Mouse (Mus musculus): ENCODE data around the gene Ncoa3.

The Ncoa3 gene

GRCm38 (mm10) chr2:166062431-166062830, 70.0 kb downstream of the Ncoa3 start:
- in situ Hi-C loops (cut with MboI, MseI), result no loop called here

GRCm38 (mm10) chr2:166066434-166066833, 74.0 kb downstream of the Ncoa3 start:
- in situ Hi-C loops (cut with MboI, MseI), result no loop called here

GRCm38 (mm10) chr2:166068261-166068660, 75.8 kb downstream of the Ncoa3 start:
- in situ Hi-C loops (cut with MboI, MseI), result no loop called here

DNA sequence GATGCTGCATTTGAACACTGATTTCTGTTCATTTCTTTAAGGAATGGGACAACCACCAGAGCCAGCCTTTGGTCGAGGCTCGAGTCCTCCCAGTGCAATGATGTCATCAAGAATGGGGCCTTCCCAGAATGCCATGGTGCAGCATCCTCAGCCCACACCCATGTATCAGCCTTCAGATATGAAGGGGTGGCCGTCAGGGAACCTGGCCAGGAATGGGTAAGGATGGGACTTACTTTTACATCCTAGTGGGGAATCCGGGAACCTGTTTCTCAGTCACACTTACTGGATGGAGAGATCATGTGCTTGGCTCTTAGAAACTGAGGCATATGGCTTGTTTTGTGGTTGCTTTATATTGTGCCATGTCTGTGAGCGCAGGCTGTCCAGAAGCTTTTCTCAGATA, 76.7 kb downstream of the Ncoa3 start:
- in situ Hi-C loops (cut with MboI, MseI), result no loop called here

DNA sequence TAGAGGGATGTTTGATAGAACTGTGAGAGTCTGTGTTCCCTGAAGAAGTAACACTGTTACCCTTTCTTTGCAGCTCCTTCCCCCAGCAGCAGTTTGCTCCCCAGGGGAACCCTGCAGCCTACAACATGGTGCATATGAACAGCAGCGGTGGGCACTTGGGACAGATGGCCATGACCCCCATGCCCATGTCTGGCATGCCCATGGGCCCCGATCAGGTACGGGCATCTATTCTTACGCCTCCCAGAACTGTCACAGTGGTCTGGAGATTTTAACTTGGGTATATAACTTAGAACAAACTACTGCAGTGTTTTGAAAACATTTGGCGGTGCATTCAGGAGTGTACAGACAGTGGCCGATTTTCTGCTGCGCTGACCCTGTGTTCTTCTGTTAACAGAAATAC, 77.3 kb downstream of the Ncoa3 start:
- in situ Hi-C loops (cut with MboI, MseI), result no loop called here

GRCm38 (mm10) chr2:166071481-166071880, 79.0 kb downstream of the Ncoa3 start:
- in situ Hi-C loops (cut with MboI, MseI), result no loop called here

- in situ Hi-C loops (cut with MboI, MseI), result no loop called here
Observed at GRCm38 (mm10) chr2:166071889-166072288, 79.5 kb downstream of the Ncoa3 start.

DNA sequence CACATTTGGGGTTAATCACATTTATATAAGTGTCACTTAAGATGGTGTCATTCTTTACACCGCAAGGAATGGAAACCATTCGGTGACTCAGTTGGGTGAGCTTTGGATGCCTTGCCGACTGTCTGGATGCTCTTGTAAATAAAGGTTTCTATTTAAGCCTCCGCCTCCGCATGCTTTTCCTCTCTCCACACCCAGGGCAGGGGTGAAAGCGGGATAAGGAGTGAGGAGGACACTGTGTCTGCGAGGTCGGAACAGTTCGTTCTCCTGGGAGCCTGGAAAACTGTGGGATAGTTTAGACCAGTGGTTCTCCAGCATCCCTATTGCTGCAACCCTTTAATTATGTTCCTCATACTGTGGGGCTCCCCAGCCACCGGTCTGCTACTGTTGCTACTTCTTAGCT, 80.6 kb downstream of the Ncoa3 start:
- in situ Hi-C loops (cut with MboI, MseI), result no loop called here

DNA sequence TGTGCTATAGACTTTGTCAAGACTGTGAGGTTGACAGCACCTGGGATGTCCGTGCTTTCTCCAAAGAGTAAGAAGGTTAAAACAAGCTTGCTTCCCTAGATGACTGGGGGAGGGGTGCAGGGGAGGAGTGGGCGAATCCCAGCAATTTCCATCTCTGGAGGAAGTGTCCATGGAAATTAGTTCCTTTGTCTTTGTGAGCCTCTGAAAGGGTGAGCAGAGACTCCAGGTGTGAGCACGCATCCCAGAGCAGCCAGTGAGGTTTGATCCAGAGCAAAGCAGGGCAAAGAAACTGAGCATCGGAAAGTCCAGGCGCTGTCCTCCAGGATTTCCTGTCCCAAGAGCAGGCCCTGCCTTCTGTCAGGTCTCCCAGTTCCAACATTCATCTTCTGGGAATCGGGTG, 81.9 kb downstream of the Ncoa3 start:
- in situ Hi-C loops (cut with MboI, MseI), result no loop called here

DNA sequence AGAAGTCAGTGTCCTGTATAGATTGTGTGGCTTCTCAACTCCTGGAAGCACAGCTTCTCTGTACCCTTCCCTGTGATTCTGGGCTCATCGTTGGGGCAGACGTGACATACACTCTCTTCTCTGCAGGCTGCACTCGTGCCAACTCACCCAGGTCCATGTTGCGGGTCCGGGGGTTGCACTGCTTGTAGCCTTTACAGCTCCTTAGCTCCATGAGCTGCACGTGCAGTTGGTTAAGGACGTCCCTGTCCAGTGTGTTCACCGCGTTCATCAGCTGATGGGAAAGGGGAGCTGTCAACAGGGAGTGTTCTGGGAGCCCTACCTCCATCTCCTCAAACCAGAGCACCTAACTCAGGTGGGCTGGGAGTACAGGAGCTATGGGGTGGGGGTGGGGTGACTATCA, 84.9 kb downstream of the Ncoa3 start:
- in situ Hi-C loops (cut with MboI, MseI), result no loop called here

- in situ Hi-C loops (cut with MboI, MseI), result no loop called here
Observed at GRCm38 (mm10) chr2:166079231-166079630, 86.8 kb downstream of the Ncoa3 start.

DNA sequence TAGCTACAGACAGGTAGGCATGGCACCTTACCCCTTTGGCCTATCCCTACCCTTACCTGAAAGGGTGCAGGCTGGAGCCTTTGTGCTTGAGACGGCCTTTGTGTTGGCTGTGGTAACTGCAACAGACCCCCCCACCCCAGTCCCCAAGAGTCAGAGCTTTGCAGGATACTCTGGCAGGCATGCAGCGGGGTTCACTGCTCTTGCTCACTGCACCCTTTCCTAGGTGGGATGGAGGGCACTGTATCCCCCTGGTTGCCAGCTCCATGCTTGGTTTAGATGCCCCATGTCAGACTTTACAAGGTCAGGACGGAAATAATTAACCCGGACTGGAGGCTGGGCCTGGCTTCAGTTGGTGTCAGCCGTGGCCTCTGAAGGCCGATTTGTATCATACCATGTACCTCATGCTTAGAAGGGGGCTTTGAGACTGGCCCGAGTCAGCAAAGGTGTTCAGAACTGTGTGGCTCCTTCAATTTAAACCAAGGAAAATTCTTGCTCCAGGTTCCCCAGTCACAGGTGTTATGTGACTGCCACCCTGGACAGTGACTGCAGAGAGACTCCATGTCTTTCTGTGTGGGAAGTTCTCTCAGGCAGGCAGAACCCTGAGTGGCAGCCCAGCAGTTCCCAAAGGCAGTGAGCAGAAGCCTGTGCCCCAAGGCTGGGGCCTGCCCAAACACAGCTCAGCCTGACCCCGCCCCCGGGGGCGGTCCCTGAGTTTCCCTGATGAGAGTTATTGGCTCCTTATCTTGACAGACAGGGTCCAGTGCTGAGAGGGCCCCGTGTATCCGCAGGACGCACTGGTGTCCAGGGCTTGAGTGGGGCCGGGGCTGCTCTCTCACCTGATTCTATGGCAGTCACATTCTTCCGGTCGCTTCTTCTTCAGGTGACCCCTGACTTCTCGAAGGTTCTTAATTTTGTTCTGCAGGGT, 87.8 kb downstream of the Ncoa3 start:
- in situ Hi-C loops (cut with MboI, MseI), result loop anchor here in 1 of 2 experiments (10.0 kb wide), 1 partner anchor 485 kb away; no protein-coding TSS in a partner anchor

GRCm38 (mm10) chr2:166080967-166081750, 88.7 kb downstream of the Ncoa3 start:
- in situ Hi-C loops (cut with MboI, MseI), result loop anchor here in 1 of 2 experiments (10.0 kb wide), 1 partner anchor 484 kb away; no protein-coding TSS in a partner anchor

GRCm38 (mm10) chr2:166082193-166082592, 89.8 kb downstream of the Ncoa3 start:
- in situ Hi-C loops (cut with MboI, MseI), result loop anchor here in 1 of 2 experiments (10.0 kb wide), 1 partner anchor 483 kb away; no protein-coding TSS in a partner anchor

DNA sequence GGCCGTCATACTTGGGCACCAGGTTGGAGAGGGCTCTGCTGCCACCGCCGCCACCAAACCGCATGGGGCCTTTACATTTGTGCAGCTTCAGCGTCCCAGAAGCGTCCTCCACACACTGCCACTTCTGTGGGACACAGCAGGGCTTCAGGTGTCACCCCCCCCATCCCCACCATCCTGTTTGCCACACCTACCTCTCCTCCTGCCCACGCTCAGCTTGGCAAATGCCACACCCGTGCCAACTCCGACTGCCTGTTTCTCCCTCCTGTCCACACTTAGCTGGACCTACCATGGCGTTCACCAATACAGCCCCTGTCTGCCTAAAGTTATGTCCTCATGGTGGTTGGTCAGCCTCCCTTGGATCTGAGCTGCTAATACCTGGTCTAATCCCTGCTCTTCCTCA, 90.2 kb downstream of the Ncoa3 start:
- in situ Hi-C loops (cut with MboI, MseI), result loop anchor here in 1 of 2 experiments (10.0 kb wide), 1 partner anchor 482 kb away; no protein-coding TSS in a partner anchor

- in situ Hi-C loops (cut with MboI, MseI), result loop anchor here in 1 of 2 experiments (10.0 kb wide), 1 partner anchor 481 kb away; no protein-coding TSS in a partner anchor
Observed at GRCm38 (mm10) chr2:166083542-166084031, 91.2 kb downstream of the Ncoa3 start.

DNA sequence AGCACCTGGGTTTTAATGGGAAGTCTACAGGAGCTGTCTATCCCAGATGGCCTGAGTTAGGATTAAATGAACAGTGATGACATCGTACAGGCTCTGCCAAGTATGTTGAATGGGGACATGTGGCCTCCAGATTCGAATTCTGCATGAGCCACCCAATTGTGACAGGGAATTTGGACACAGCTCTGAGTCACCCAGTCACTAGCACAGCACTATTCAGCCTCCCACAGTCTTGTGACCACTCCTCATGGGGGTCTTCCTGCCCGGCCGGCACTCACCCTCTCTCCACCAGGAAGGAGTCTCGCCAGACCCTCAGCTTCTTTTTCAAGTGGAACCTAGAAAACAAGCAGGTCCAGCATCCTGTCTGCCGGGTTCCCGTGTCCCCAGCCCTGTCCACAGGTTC, 91.7 kb downstream of the Ncoa3 start:
- in situ Hi-C loops (cut with MboI, MseI), result loop anchor here in 1 of 2 experiments (10.0 kb wide), 1 partner anchor 481 kb away; no protein-coding TSS in a partner anchor

DNA sequence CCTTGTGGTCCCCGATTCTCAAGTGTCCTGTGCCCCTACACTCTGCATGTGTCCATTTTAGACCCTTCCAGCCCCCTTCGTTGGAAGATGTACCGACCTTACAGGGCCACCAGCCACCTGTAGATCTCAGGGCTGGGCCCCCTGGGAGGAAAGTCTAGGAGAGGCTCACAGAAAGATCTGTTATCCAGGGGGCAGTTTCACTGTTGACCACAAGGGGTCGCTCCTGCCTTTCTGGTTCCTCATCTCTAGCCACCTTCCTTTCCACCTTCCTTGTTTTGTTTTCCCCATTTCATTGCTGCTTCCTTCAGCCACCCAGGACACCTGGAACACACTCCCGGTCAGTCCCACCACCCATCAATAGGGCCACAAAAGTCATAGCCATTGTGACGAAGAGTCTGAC, 92.5 kb downstream of the Ncoa3 start:
- in situ Hi-C loops (cut with MboI, MseI), result loop anchor here (5.0 to 10.0 kb wide), 2 partner anchors 467 to 480 kb away; no protein-coding TSS in a partner anchor

DNA sequence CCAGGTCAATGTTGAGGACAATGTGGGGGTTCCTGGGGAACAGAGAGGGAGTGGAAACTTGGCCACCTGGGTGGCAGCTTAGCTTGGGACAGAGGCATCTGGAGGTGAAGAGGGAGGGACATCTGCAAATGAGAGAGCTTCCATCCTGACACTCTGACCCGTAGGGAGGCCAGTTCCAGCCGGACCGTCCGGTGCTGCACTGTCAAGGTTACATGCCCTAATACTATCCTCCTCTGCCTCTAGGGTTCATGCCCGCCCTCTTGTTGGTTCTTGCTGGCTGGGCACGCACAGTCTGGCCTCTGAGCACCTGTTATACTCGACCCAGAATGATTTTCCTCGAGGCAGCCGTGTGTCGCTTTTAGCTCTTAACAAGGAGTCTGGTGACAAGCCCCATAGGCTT, 93.3 kb downstream of the Ncoa3 start:
- in situ Hi-C loops (cut with MboI, MseI), result loop anchor here (5.0 to 10.0 kb wide), 2 partner anchors 467 to 479 kb away; no protein-coding TSS in a partner anchor

- in situ Hi-C loops (cut with MboI, MseI), result loop anchor here (5.0 to 10.0 kb wide), 2 partner anchors 466 to 478 kb away; no protein-coding TSS in a partner anchor
Observed at GRCm38 (mm10) chr2:166086457-166087233, 94.2 kb downstream of the Ncoa3 start.

- in situ Hi-C loops (cut with MboI, MseI), result loop anchor here (5.0 to 10.0 kb wide), 2 partner anchors 463 to 476 kb away; no protein-coding TSS in a partner anchor
Observed at GRCm38 (mm10) chr2:166088991-166089390, 96.6 kb downstream of the Ncoa3 start.

Data from T-helper 17 cell (primary cell).